Mouse (Mus musculus) neutrophil, adult 65 days (primary cell): ENCODE results near the gene Gm17581. TPM values are rescaled to one million over a fixed set of nuclear protein-coding genes. Genes with fewer than 3 reads are reported as not detected.

Experiments
- total RNA-seq: library from RNA; stranded (reverse); gene quantifications from 2 replicates; pipeline ENCODE4 v1.2.4, GENCODE M21; 2023

The Gm17581 gene
- not detected in 2 replicates for total RNA-seq

DNA sequence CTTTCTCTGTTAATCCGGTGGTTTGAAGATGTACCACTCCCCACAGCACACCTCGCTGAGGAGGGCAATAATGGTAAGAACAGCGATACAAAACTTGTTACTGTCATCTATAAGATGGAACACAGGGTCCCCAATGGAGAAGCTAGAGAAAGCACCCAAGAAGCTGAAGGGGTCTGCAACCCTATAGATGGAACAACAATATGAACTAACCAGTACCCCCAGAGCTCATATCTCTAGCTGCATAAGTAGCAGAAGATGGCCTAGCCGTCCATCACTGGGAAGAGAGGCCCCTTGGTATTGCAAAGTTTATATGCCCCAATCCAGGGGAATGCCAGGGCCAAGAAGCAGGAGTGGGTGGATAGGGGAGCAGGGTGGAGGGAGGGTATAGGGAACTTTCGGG lies at the start of gene Gm17581:
Gm17581 (minus strand) TSS at position 101 of the 400 bp plus-strand sequence.

DNA sequence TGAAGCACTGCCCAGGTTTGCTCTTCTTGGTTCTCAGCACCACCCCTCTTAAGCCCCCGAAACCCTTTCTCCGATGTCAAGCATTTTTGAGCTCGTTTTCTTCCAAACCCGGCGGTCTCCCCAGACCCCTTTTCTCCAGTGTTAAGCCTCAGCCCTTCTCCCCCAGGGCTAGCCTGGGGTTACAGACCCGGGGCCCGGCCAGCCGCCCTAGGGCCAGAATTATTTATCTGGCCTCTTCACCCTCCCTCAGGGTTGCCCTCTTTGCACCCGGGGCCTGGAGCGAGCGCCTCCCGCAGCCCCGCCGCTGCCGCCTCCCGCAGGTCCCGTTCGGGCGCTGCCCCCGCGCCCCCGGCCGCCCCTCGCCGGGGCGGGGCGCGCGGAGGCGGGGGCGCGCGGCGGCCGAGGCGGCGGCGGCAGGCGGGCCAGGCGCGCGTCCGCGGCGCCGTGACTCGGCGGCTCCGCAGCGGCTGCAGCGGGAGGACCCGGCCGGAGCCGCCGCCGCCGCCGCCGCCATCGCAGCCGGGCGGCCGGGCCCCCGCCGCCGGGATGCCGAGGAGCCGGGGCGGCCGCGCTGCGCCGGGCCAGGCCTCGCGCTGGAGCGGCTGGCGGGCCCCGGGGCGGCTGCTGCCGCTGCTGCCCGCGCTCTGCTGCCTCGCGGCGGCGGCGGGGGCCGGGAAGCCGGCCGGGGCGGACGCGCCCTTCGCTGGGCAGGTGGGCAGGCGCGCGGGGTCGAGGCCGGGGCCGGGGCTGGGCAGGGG lies 39.4 kb upstream of the Gm17581 start, which contains the start of gene Mmp24:
Mmp24 (plus strand) TSS at position 416 of the 758 bp plus-strand sequence.

DNA sequence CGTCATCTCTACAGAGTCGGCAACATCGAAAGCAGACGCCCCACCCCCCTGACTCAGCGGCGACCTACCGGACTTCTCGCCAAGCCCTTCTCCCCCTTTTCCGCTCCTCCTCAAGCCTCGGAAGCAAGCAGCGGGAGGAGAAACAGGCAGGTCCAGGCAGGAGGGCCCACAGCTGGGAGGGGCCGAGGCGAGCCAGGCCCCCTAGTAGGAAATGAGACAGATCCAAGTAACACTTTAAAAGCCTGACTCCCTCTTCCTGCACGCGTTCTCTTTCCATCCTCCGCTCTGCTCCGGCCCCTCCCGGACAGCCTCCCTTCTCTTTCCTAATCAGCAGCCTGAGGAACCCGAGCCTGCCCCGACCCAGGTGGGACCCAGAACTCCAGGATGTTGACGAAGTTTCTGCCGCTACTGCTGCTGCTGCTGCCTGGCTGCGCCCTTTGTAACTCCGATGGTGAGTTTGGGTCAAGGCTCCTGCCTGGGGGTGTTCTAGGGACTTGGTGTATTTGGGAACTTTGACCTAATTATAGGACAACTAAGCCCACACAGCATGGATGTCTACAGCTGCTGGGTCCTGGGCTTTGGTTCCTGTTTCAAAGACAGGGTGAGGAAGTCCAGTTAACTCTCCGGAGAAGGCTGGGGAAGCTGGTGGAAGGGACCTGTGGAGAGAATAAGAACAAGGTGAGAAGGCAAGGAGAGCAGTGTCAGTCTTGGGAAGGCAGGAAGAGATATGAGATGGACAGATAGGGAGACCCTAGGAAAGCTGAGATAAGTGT lies 15.5 kb upstream of the Gm17581 start, which contains the start of gene Procr:
Procr (plus strand) TSS at position 104 of the 773 bp plus-strand sequence.

DNA sequence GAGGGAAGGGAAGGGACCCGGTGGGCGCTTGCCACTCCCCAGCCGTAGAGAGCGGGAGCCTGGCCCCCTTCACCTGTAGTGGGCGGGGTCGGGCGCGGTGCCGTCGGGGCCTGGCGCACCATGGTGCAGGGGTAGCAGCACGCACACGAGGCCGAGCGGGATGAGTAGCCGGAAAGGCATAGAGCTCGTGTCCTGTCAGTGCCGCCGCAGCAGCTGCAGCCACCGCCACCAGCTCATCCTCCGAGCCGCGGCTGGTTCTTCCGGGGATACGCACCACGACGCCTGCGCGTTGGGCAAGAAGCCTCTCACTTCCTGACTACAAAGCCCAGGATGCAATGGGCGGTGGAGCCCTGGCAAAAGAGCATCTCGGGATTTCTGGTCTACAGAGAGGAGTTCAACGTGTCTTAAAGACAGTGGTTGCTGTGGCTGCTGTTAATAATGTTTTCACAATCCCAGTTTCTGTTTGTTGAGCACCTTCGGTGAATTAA lies 6.5 kb downstream of the Gm17581 start, which contains the start of gene Edem2:
Edem2 (minus strand) TSS at position 318 of the 488 bp plus-strand sequence.

DNA sequence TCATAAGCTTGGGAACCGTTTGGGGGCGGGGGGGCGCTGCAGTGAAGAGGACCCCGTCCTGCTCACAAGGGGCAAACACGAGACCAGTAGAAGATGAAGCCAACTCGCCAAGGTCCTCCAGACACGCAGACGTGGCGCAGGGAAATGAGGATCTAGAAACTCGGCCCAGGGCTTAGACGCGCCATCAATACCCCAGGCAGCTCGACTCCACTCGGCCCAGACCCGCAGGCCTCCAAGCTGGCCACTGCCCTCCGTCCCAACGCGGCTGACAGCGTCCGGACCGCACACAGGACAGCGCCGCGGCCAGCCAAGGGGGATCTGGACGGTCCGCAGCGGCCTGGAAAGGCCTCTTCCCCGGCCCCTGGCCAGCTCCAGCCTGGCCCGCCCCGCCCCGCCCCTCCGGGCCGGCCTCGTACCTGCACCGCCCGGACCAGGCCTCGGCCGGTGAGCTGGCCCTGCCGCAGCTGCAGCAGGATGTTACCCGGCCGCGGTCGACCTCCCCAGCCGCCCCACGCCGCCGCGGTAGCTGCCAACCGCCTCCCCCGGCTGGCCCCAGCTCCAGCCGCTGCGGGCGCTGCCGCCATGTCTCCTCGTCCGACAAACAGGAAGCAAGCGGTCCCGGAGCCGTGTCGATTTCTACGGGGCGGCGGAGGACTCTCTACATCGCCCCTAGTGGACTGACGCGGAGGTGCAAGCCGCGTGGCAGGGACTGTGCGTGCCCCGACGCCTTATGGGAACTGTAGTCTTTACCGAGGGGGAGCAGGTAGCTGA lies 43.8 kb downstream of the Gm17581 start, which contains the start of gene Trpc4ap:
Trpc4ap (minus strand) TSS at position 662 of the 771 bp plus-strand sequence.

Other genes with a start within 250 kb of the Gm17581 start
- 4.9 and 5.4 TPM in 2 replicates for gene Acss2, start 217.9 kb downstream of the Gm17581 start, total RNA-seq
- gene Ggt7, start 217.6 kb downstream of the Gm17581 start, total RNA-seq, result not detected in 2 replicates
- 9.7 and 14.6 TPM in 2 replicates for gene Gss, start 143.1 kb downstream of the Gm17581 start, total RNA-seq
- not detected in 2 replicates for gene Myh7b, start 124.7 kb downstream of the Gm17581 start, total RNA-seq
- 116 and 139 TPM in 2 replicates for gene Trpc4ap, start 43.5 kb downstream of the Gm17581 start, total RNA-seq
- 32.5 and 42.7 TPM in 2 replicates for gene Edem2, start 6.4 kb downstream of the Gm17581 start, total RNA-seq
- not detected in 2 replicates for gene Procr, start 15.3 kb upstream of the Gm17581 start, total RNA-seq
- not detected in 2 replicates for gene Mmp24, start 39.5 kb upstream of the Gm17581 start, total RNA-seq
- gene BC029722, start 83.6 kb upstream of the Gm17581 start, total RNA-seq, result 8.4 and 9.0 TPM in 2 replicates
- gene Eif6, start 91.1 kb upstream of the Gm17581 start, total RNA-seq, result 71.4 and 79.8 TPM in 2 replicates
- not detected in 2 replicates for gene Fam83c, start 99.0 kb upstream of the Gm17581 start, total RNA-seq
- 9.8 and 13.0 TPM in 2 replicates for gene Uqcc1, start 194.4 kb upstream of the Gm17581 start, total RNA-seq
- gene Gm15557, start 204.9 kb upstream of the Gm17581 start, total RNA-seq, result not detected in 2 replicates
- not detected in 2 replicates for gene Gdf5, start 209.5 kb upstream of the Gm17581 start, total RNA-seq
- 57.4 and 85.4 TPM in 2 replicates for gene Cep250, start 220.6 kb upstream of the Gm17581 start, total RNA-seq